Mouse (Mus musculus): ENCODE data around the gene Cabp1. TPM values are rescaled to one million over a fixed set of nuclear protein-coding genes. Genes with fewer than 3 reads are reported as not detected.

Gene Cabp1
- polyA plus RNA-seq, 1 experiment = 8.1 TPM

- Histone ChIP-seq H3K9ac (ENCODE audit: low read depth, poor library complexity, severe bottlenecking) (no peak overlapping the region), H3K4me1 (ENCODE audit: control insufficient read depth, insufficient read depth, low read length) (no peaks in the 10 kb centered on the region)
These were observed 16.3 kb downstream of the Cabp1 start for GRCm38 (mm10) chr5:115177866-115178265.

GRCm38 (mm10) chr5:115174554-115174953, 19.6 kb downstream of the Cabp1 start:
- TF ChIP-seq CTCF (IDR thresholded peaks at IDR 0.05; ENCODE audit: low read depth, low read length) (peak; percentile 67), EP300 (IDR thresholded peaks at IDR 0.05; ENCODE audit: insufficient read depth, low read depth, low read length) (no peak), POLR2A (IDR thresholded peaks at IDR 0.05; ENCODE audit: insufficient read depth, low read length) (no peak)
- Histone ChIP-seq H3K4me3 (ENCODE audit: low read depth, low read length) (no peak overlapping the region), H3K27ac (ENCODE audit: insufficient read depth, low read length) (no peak overlapping the region), H3K36me3 (ENCODE audit: control insufficient read depth, insufficient read depth, low read length, poor library complexity, severe bottlenecking) (no peaks in the 10 kb centered on the region), H3K9ac (ENCODE audit: low read depth, poor library complexity, severe bottlenecking) (no peak overlapping the region), H3K4me1 (ENCODE audit: control insufficient read depth, insufficient read depth, low read length) (no peaks in the 10 kb centered on the region), H3K27me3 (ENCODE audit: control insufficient read depth, insufficient read depth, low read length, poor library complexity, severe bottlenecking) (no peaks in the 10 kb centered on the region), H3K9me3 (replicated peaks; ENCODE audit: control insufficient read depth, insufficient read depth, low read length, poor library complexity, severe bottlenecking) (no peaks in the 10 kb centered on the region)

More at GRCm38 (mm10) chr5:115177866-115178265, 16.3 kb downstream of the Cabp1 start:
- no peak for TF ChIP-seq CTCF (IDR thresholded peaks at IDR 0.05; ENCODE audit: low read depth, low read length)
- TF ChIP-seq POLR2A (IDR thresholded peaks at IDR 0.05; ENCODE audit: insufficient read depth, low read length) = no peak
- TF ChIP-seq EP300 (IDR thresholded peaks at IDR 0.05; ENCODE audit: insufficient read depth, low read depth, low read length) = no peak
- Histone ChIP-seq H3K27me3 (ENCODE audit: control insufficient read depth, insufficient read depth, low read length, poor library complexity, severe bottlenecking) (no peaks in the 10 kb centered on the region), H3K36me3 (ENCODE audit: control insufficient read depth, insufficient read depth, low read length, poor library complexity, severe bottlenecking) (no peaks in the 10 kb centered on the region), H3K27ac (ENCODE audit: insufficient read depth, low read length) (no peak overlapping the region), H3K4me3 (ENCODE audit: low read depth, low read length) (no peak overlapping the region), H3K9me3 (replicated peaks; ENCODE audit: control insufficient read depth, insufficient read depth, low read length, poor library complexity, severe bottlenecking) (no peaks in the 10 kb centered on the region)

GRCm38 (mm10) chr5:115170150-115170549, 24.0 kb downstream of the Cabp1 start:
- Histone ChIP-seq H3K9me3 (replicated peaks; ENCODE audit: control insufficient read depth, insufficient read depth, low read length, poor library complexity, severe bottlenecking) (no peaks in the 10 kb centered on the region), H3K36me3 (ENCODE audit: control insufficient read depth, insufficient read depth, low read length, poor library complexity, severe bottlenecking) (no peaks in the 10 kb centered on the region), H3K27ac (ENCODE audit: insufficient read depth, low read length) (no peak overlapping the region), H3K27me3 (ENCODE audit: control insufficient read depth, insufficient read depth, low read length, poor library complexity, severe bottlenecking) (no peaks in the 10 kb centered on the region), H3K4me3 (ENCODE audit: low read depth, low read length) (no peak overlapping the region), H3K4me1 (ENCODE audit: control insufficient read depth, insufficient read depth, low read length) (no peaks in the 10 kb centered on the region), H3K9ac (ENCODE audit: low read depth, poor library complexity, severe bottlenecking) (no peak overlapping the region)
- TF ChIP-seq EP300 (IDR thresholded peaks at IDR 0.05; ENCODE audit: insufficient read depth, low read depth, low read length) (no peak), POLR2A (IDR thresholded peaks at IDR 0.05; ENCODE audit: insufficient read depth, low read length) (no peak), CTCF (IDR thresholded peaks at IDR 0.05; ENCODE audit: low read depth, low read length) (no peak)

GRCm38 (mm10) chr5:115168641-115169415, 25.4 kb downstream of the Cabp1 start:
- Histone ChIP-seq H3K27me3 (ENCODE audit: control insufficient read depth, insufficient read depth, low read length, poor library complexity, severe bottlenecking) (no peaks in the 10 kb centered on the region), H3K4me1 (ENCODE audit: control insufficient read depth, insufficient read depth, low read length) (no peaks in the 10 kb centered on the region), H3K9ac (ENCODE audit: low read depth, poor library complexity, severe bottlenecking) (peak overlapping the region; percentile 65), H3K36me3 (ENCODE audit: control insufficient read depth, insufficient read depth, low read length, poor library complexity, severe bottlenecking) (no peaks in the 10 kb centered on the region), H3K4me3 (ENCODE audit: low read depth, low read length) (peak overlapping the region; percentile 6; the same call in 1 of the 2 replicates), H3K9me3 (replicated peaks; ENCODE audit: control insufficient read depth, insufficient read depth, low read length, poor library complexity, severe bottlenecking) (no peaks in the 10 kb centered on the region), H3K27ac (ENCODE audit: insufficient read depth, low read length) (no peak overlapping the region)
- no peak for TF ChIP-seq POLR2A (IDR thresholded peaks at IDR 0.05; ENCODE audit: insufficient read depth, low read length)

- H3K9ac ChIP-seq (ENCODE audit: low read depth, poor library complexity, severe bottlenecking) = no peak overlapping the region
- no peak overlapping the region for H3K27ac ChIP-seq (ENCODE audit: insufficient read depth, low read length)
- H3K9me3 ChIP-seq (replicated peaks; ENCODE audit: control insufficient read depth, insufficient read depth, low read length, poor library complexity, severe bottlenecking) = no peaks in the 10 kb centered on the region
- H3K36me3 ChIP-seq (ENCODE audit: control insufficient read depth, insufficient read depth, low read length, poor library complexity, severe bottlenecking) = no peaks in the 10 kb centered on the region
- no peaks in the 10 kb centered on the region for H3K4me1 ChIP-seq (ENCODE audit: control insufficient read depth, insufficient read depth, low read length)
- H3K4me3 ChIP-seq (ENCODE audit: low read depth, low read length) = no peak overlapping the region
- no peaks in the 10 kb centered on the region for H3K27me3 ChIP-seq (ENCODE audit: control insufficient read depth, insufficient read depth, low read length, poor library complexity, severe bottlenecking)
- no peak for TF ChIP-seq CTCF (IDR thresholded peaks at IDR 0.05; ENCODE audit: low read depth, low read length)
- no peak for TF ChIP-seq EP300 (IDR thresholded peaks at IDR 0.05; ENCODE audit: insufficient read depth, low read depth, low read length)
- no peak for TF ChIP-seq POLR2A (IDR thresholded peaks at IDR 0.05; ENCODE audit: insufficient read depth, low read length)
These were observed 26.8 kb downstream of the Cabp1 start for GRCm38 (mm10) chr5:115167396-115167795.

- Histone ChIP-seq H3K36me3 (ENCODE audit: control insufficient read depth, insufficient read depth, low read length, poor library complexity, severe bottlenecking) (no peaks in the 10 kb centered on the region), H3K4me3 (ENCODE audit: low read depth, low read length) (no peak overlapping the region), H3K9ac (ENCODE audit: low read depth, poor library complexity, severe bottlenecking) (no peak overlapping the region), H3K27ac (ENCODE audit: insufficient read depth, low read length) (peak overlapping the region; percentile 55), H3K9me3 (replicated peaks; ENCODE audit: control insufficient read depth, insufficient read depth, low read length, poor library complexity, severe bottlenecking) (no peaks in the 10 kb centered on the region), H3K27me3 (ENCODE audit: control insufficient read depth, insufficient read depth, low read length, poor library complexity, severe bottlenecking) (no peaks in the 10 kb centered on the region), H3K4me1 (ENCODE audit: control insufficient read depth, insufficient read depth, low read length) (no peaks in the 10 kb centered on the region)
- TF ChIP-seq EP300 (IDR thresholded peaks at IDR 0.05; ENCODE audit: insufficient read depth, low read depth, low read length) = no peak
- no peak for TF ChIP-seq CTCF (IDR thresholded peaks at IDR 0.05; ENCODE audit: low read depth, low read length)
- TF ChIP-seq POLR2A (IDR thresholded peaks at IDR 0.05; ENCODE audit: insufficient read depth, low read length) = no peak
These were observed 27.4 kb downstream of the Cabp1 start for GRCm38 (mm10) chr5:115166815-115167194.
